Mouse (Mus musculus): ENCODE results near the gene Ehbp1l1. TPM values are rescaled to one million over a fixed set of nuclear protein-coding genes. Genes with fewer than 3 reads are reported as not detected.

Ehbp1l1 gene
- 34.9 and 37.4 TPM in 2 replicates for polyA plus RNA-seq (2012; rRNA removed)

GRCm38 (mm10) chr19:5725767-5726515, at the start of gene Ehbp1l1:
TSS of gene Ehbp1l1 (minus strand) at chr19:5726317.

GRCm38 (mm10) chr19:5770925-5771860, 45.1 kb upstream of the Ehbp1l1 start, which contains the start of gene Scyl1:
TSS of gene Scyl1 (minus strand) at chr19:5771419.

GRCm38 (mm10) chr19:5740320-5741317, 14.5 kb upstream of the Ehbp1l1 start, which contains the start of gene Ltbp3:
TSS of gene Ltbp3 (plus strand) at chr19:5740904.

GRCm38 (mm10) chr19:5729444-5729815, 3.3 kb upstream of the Ehbp1l1 start, which contains the start of gene Fam89b:
TSS of gene Fam89b (minus strand) at chr19:5729653.

GRCm38 (mm10) chr19:5704163-5704800, 21.8 kb downstream of the Ehbp1l1 start, which contains the start of gene Kcnk7:
TSS of gene Kcnk7 (plus strand) at chr19:5704367.

GRCm38 (mm10) chr19:5688200-5689087, 37.7 kb downstream of the Ehbp1l1 start, which contains the start of the genes Map3k11 and Pcnx3:
TSS of gene Map3k11 (plus strand) at chr19:5688742.
TSS of gene Pcnx3 (minus strand) at chr19:5688908.

GRCm38 (mm10) chr19:5662981-5663913, 62.9 kb downstream of the Ehbp1l1 start, which contains the start of gene Sipa1:
TSS of gene Sipa1 (minus strand) at chr19:5663707.

Other genes starting within 250 kb of the Ehbp1l1 start
- gene Mus81, start 237.9 kb downstream of the Ehbp1l1 start, polyA plus RNA-seq (2012; rRNA removed): 58.1 and 60.9 TPM in 2 replicates
- gene Cfl1, start 235.9 kb downstream of the Ehbp1l1 start, polyA plus RNA-seq (2012; rRNA removed): 1,742 and 1,884 TPM in 2 replicates
- gene 1700020D05Rik, start 222.5 kb downstream of the Ehbp1l1 start, polyA plus RNA-seq (2012; rRNA removed): 3.7 and 4.2 TPM in 2 replicates
- 123 and 125 TPM in 2 replicates for gene Snx32, start 215.8 kb downstream of the Ehbp1l1 start, polyA plus RNA-seq (2012; rRNA removed)
- 0.08 and 0.28 TPM in 2 replicates for gene Ovol1, start 165.7 kb downstream of the Ehbp1l1 start, polyA plus RNA-seq (2012; rRNA removed)
- 2.4 and 3.0 TPM in 2 replicates for gene Ap5b1, start 158.3 kb downstream of the Ehbp1l1 start, polyA plus RNA-seq (2012; rRNA removed)
- gene Rnaseh2c, start 124.4 kb downstream of the Ehbp1l1 start, polyA plus RNA-seq (2012; rRNA removed): 56.0 and 58.7 TPM in 2 replicates
- 152 and 153 TPM in 2 replicates for gene Kat5, start 116.1 kb downstream of the Ehbp1l1 start, polyA plus RNA-seq (2012; rRNA removed)
- gene Rela, start 88.8 kb downstream of the Ehbp1l1 start, polyA plus RNA-seq (2012; rRNA removed): 31.6 and 36.0 TPM in 2 replicates
- gene Sipa1, start 62.6 kb downstream of the Ehbp1l1 start, polyA plus RNA-seq (2012; rRNA removed): 26.9 and 30.9 TPM in 2 replicates
- gene Map3k11, start 37.6 kb downstream of the Ehbp1l1 start, polyA plus RNA-seq (2012; rRNA removed): 14.0 and 14.2 TPM in 2 replicates
- 65.0 and 76.6 TPM in 2 replicates for gene Pcnx3, start 37.4 kb downstream of the Ehbp1l1 start, polyA plus RNA-seq (2012; rRNA removed)
- 0.09 TPM in 1 of 2 replicates, not detected in the other for gene Kcnk7, start 21.9 kb downstream of the Ehbp1l1 start, polyA plus RNA-seq (2012; rRNA removed)
- 177 and 188 TPM in 2 replicates for gene Fam89b, start 3.3 kb upstream of the Ehbp1l1 start, polyA plus RNA-seq (2012; rRNA removed)
- gene Ltbp3, start 14.6 kb upstream of the Ehbp1l1 start, polyA plus RNA-seq (2012; rRNA removed): 33.3 and 45.8 TPM in 2 replicates
- 134 and 139 TPM in 2 replicates for gene Scyl1, start 45.1 kb upstream of the Ehbp1l1 start, polyA plus RNA-seq (2012; rRNA removed)
- gene Frmd8, start 149.0 kb upstream of the Ehbp1l1 start, polyA plus RNA-seq (2012; rRNA removed): 11.8 and 12.2 TPM in 2 replicates
- gene Slc25a45, start 151.5 kb upstream of the Ehbp1l1 start, polyA plus RNA-seq (2012; rRNA removed): 3.2 TPM in 2 replicates
- gene Tigd3, start 167.8 kb upstream of the Ehbp1l1 start, polyA plus RNA-seq (2012; rRNA removed): 12.6 and 14.4 TPM in 2 replicates
- 147 and 151 TPM in 2 replicates for gene Dpf2, start 186.7 kb upstream of the Ehbp1l1 start, polyA plus RNA-seq (2012; rRNA removed)
- gene Cdc42ep2, start 198.5 kb upstream of the Ehbp1l1 start, polyA plus RNA-seq (2012; rRNA removed): 17.8 and 18.1 TPM in 2 replicates
- 27.5 and 30.6 TPM in 2 replicates for gene Pola2, start 237.9 kb upstream of the Ehbp1l1 start, polyA plus RNA-seq (2012; rRNA removed)

All from central nervous system, embryonic 18 days (tissue).